Mouse (Mus musculus) lung, postnatal 0 days (tissue): ENCODE measurements around the gene Hmcn1. TPM values are rescaled to one million over a fixed set of nuclear protein-coding genes. Genes with fewer than 3 reads are reported as not detected.

Experiments used
- ATAC-seq: fragments of 200-750 bp; cut with Nextera tagmentation; 2 replicates; pipeline ENCODE4 v1.8.0; 2017; ENCODE audit warnings: moderate library complexity
- DNase-seq: peaks from one replicate; pipeline ENCODE4 v3.0.0-alpha.2; 2016; ENCODE audit warnings: low spot score
- H3K27ac ChIP-seq: fragments of 300-500 bp; sonication (generic); 2 replicates; pipeline ENCODE4 v1.5.1; 2014; ENCODE audit warnings: antibody characterized with exemption, mild to moderate bottlenecking, low read length, mixed read lengths
- H3K27me3 ChIP-seq: fragments of 300-500 bp; sonication (generic); replicated peaks from 2 replicates; pipeline ENCODE4 v1.6.1; 2014; ENCODE audit warnings: low read length, mixed read lengths; ENCODE audit not compliant: insufficient read depth
- H3K36me3 ChIP-seq: fragments of 300-500 bp; sonication (generic); 2 replicates; pipeline ENCODE4 v1.6.1; 2014; ENCODE audit warnings: low read length, mixed read lengths; ENCODE audit not compliant: insufficient read depth
- H3K4me1 ChIP-seq: fragments of 300-500 bp; sonication (generic); 2 replicates; pipeline ENCODE4 v1.6.1; 2014; ENCODE audit warnings: antibody characterized with exemption, low read depth, low read length, mixed read lengths; ENCODE audit not compliant: insufficient read depth
- H3K4me2 ChIP-seq: fragments of 300-500 bp; sonication (generic); replicated peaks from 2 replicates; pipeline ENCODE4 v1.6.1; 2014; ENCODE audit warnings: low read depth, mild to moderate bottlenecking, low read length, moderate library complexity, mixed read lengths
- H3K4me3 ChIP-seq: fragments of 300-500 bp; sonication (generic); 2 replicates; pipeline ENCODE4 v1.5.1; 2014; ENCODE audit warnings: low read depth, low read length
- H3K9ac ChIP-seq: fragments of 300-500 bp; sonication (generic); replicated peaks from 2 replicates; pipeline ENCODE4 v1.6.1; 2014; ENCODE audit warnings: low read depth, mild to moderate bottlenecking
- H3K9me3 ChIP-seq: fragments of 300-500 bp; sonication (generic); 2 replicates; pipeline ENCODE4 v1.6.1; 2016; ENCODE audit warnings: low read length, mixed read lengths
- CTCF ChIP-seq: IDR thresholded peaks from 2 replicates; pipeline ENCODE4 v1.5.1; 2016; ENCODE audit warnings: antibody characterized with exemption, mild to moderate bottlenecking
- EP300 ChIP-seq: IDR thresholded peaks from 2 replicates; pipeline ENCODE4 v1.6.1; 2016; ENCODE audit warnings: antibody characterized with exemption, mild to moderate bottlenecking, control low read depth
- WGBS: fragments of 180-500 bp; shearing (Covaris S2); extraction: QIAGEN DNeasy Blood & Tissue Kit; methylation state at CpG from one replicate; pipeline ENCODE4 v1.1.7; 2014; 5-methylcytosine and 5-hydroxymethylcytosine counted together
- polyA plus RNA-seq: library from polyadenylated mRNA; unstranded; fragments of >200 nt; fragmentation: Nextera tagmentation; extraction: Ambion mirVana; gene quantifications from 2 replicates; pipeline ENCODE4 v1.2.1, GENCODE M21; 2015

Gene Hmcn1
- polyA plus RNA-seq, 1 experiment from 2014 or later = 24.7 TPM

- H3K4me3 ChIP-seq = no peak overlapping the region
- H3K9ac ChIP-seq = no peak overlapping the region
- DNase-seq (no peak), ATAC-seq (no peak)
- no peak for TF ChIP-seq EP300
- TF ChIP-seq CTCF = no peak
- H3K27me3 ChIP-seq = no peaks in the 10 kb centered on the region
- H3K4me1 ChIP-seq = no peaks in the 10 kb centered on the region
- H3K9me3 ChIP-seq = no peaks in the 10 kb centered on the region
- 89% methylated on average over 11 of the region's 11 CpGs for WGBS
- no peak overlapping the region for H3K4me2 ChIP-seq
- H3K27ac ChIP-seq = no peak overlapping the region
- H3K36me3 ChIP-seq = no peaks in the 10 kb centered on the region
Measured at GRCm38 (mm10) chr1:150816035-150816807, 177.0 kb downstream of the Hmcn1 start.

GRCm38 (mm10) chr1:150814917-150815316 lies 178.3 kb downstream of the Hmcn1 start:
- no peak for TF ChIP-seq EP300
- no peak for TF ChIP-seq CTCF
- Histone ChIP-seq H3K36me3 (no peaks in the 10 kb centered on the region), H3K27me3 (no peaks in the 10 kb centered on the region), H3K4me1 (no peaks in the 10 kb centered on the region), H3K4me3 (no peak overlapping the region), H3K4me2 (no peak overlapping the region), H3K27ac (no peak overlapping the region), H3K9ac (no peak overlapping the region), H3K9me3 (no peaks in the 10 kb centered on the region)
- WGBS = 38% methylated on average over 4 of the region's 4 CpGs
- ATAC-seq = no peak
- no peak for DNase-seq

DNA sequence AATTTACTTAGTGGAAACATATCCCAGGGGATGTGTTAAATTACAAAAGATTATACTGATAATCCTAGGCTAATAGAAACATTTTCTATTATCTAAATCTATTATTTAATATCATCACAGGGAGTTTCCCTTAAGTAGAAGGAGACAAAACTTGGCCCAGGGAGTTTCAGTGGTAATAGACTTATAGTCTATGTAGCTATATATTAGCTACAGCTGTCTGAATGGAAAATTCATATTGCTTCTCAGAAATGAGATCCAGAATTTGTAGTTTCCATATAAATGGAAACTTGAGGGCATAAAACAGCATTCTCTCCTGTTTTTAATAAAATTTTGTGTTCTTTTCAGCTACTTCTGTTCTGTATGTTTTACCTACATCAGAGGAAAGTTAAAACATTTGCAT lies 179.9 kb downstream of the Hmcn1 start:
- Histone ChIP-seq H3K36me3 (no peaks in the 10 kb centered on the region), H3K4me3 (no peak overlapping the region), H3K9ac (no peak overlapping the region), H3K4me1 (no peaks in the 10 kb centered on the region), H3K27ac (no peak overlapping the region), H3K27me3 (no peaks in the 10 kb centered on the region), H3K9me3 (no peaks in the 10 kb centered on the region), H3K4me2 (no peak overlapping the region)
- no peak for ATAC-seq
- TF ChIP-seq EP300 = no peak
- TF ChIP-seq CTCF = no peak
- DNase-seq = no peak

DNA sequence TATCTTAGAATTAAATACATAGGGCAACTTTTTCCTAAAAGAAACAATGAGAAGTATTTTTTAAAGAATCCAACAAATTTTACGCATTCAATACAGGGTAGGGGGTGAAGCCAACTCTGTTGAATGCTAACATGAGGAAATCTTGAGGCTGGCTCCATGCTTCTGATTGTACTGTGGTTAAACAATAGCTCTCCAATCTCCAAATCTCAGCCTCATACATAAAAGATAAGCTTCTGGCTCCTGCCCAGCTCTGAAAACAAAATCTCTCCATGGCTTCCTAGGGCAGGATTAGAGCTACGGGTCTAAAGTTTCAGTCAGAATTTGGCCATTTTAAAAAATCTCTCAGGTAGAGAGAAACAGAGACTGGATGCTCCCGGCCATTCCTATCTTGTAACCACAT lies 186.4 kb downstream of the Hmcn1 start:
- DNase-seq = peak; percentile 29
- no peak for ATAC-seq

GRCm38 (mm10) chr1:150805466-150805865 lies 187.8 kb downstream of the Hmcn1 start:
- WGBS = 91% methylated on average over 2 of the region's 2 CpGs
- no peak overlapping the region for H3K4me2 ChIP-seq
- TF ChIP-seq CTCF (no peak), EP300 (no peak)
- peaks cover 8% of the 10 kb centered on the region; the same call in 1 of the 2 replicates for H3K4me1 ChIP-seq
- no peaks in the 10 kb centered on the region for H3K9me3 ChIP-seq
- no peak overlapping the region for H3K4me3 ChIP-seq
- H3K27me3 ChIP-seq = no peaks in the 10 kb centered on the region
- no peaks in the 10 kb centered on the region for H3K36me3 ChIP-seq
- H3K9ac ChIP-seq = no peak overlapping the region
- DNase-seq (no peak), ATAC-seq (no peak)
- H3K27ac ChIP-seq = no peak overlapping the region

More for the DNA sequence above, 186.4 kb downstream of the Hmcn1 start:
- Histone ChIP-seq H3K36me3 (no peaks in the 10 kb centered on the region), H3K4me1 (peaks cover 4% of the 10 kb centered on the region; the same call in 1 of the 2 replicates), H3K4me2 (no peak overlapping the region), H3K9me3 (no peaks in the 10 kb centered on the region), H3K4me3 (no peak overlapping the region), H3K27ac (no peak overlapping the region), H3K9ac (no peak overlapping the region), H3K27me3 (no peaks in the 10 kb centered on the region)
- whole genome bisulfite sequencing = 58% methylated on average over 3 of the region's 3 CpGs
- no peak for TF ChIP-seq CTCF
- no peak for TF ChIP-seq EP300

- WGBS = 23% methylated on average over 9 of the region's 9 CpGs
- no peaks in the 10 kb centered on the region for H3K9me3 ChIP-seq
- peaks cover 8% of the 10 kb centered on the region; the same call in 1 of the 2 replicates for H3K4me1 ChIP-seq
- no peaks in the 10 kb centered on the region for H3K27me3 ChIP-seq
- no peak overlapping the region for H3K4me3 ChIP-seq
- no peak overlapping the region for H3K9ac ChIP-seq
- no peaks in the 10 kb centered on the region for H3K36me3 ChIP-seq
- DNase-seq (peak; percentile 66), ATAC-seq (peak; percentile 70)
- TF ChIP-seq EP300 (peak; percentile 44), CTCF (no peak)
- H3K4me2 ChIP-seq = no peak overlapping the region
- no peak overlapping the region for H3K27ac ChIP-seq
Measured at GRCm38 (mm10) chr1:150804235-150805099, 188.8 kb downstream of the Hmcn1 start.
